Mouse (Mus musculus): ENCODE results near the gene Ano9. TPM values are rescaled to one million over a fixed set of nuclear protein-coding genes. Genes with fewer than 3 reads are reported as not detected.

Gene Ano9
- polyA plus RNA-seq, 1 experiment, result 74.3 TPM

GRCm38 (mm10) chr7:141103161-141103560, 14.4 kb downstream of the Ano9 start:
- Histone ChIP-seq H3K36me3 (ENCODE audit: control insufficient read depth, insufficient read depth, low read length) (peaks cover 34% of the 10 kb centered on the region), H3K27ac (ENCODE audit: insufficient read depth, low read depth, low read length) (no peak overlapping the region), H3K4me1 (ENCODE audit: control insufficient read depth, insufficient read depth, insufficient read length, low read length) (0 out of 2 replicates have a peak, but pooled peaks cover 4% of the 10 kb centered on the region), H3K4me3 (ENCODE audit: low read depth, low read length) (no peak overlapping the region), H3K27me3 (ENCODE audit: control insufficient read depth, insufficient read depth, low read length) (no peaks in the 10 kb centered on the region)
- no peak for TF ChIP-seq POLR2A (IDR thresholded peaks at IDR 0.05; ENCODE audit: low read depth, low read length)
- TF ChIP-seq CTCF (IDR thresholded peaks at IDR 0.05; ENCODE audit: extremely low read depth, insufficient read length, insufficient replicate concordance, low read depth, low read length), result no peak
- WGBS, result 56% methylated on average over 3 of the region's 3 CpGs

- peaks cover 4% of the 10 kb centered on the region; the same call in 1 of the 2 replicates for H3K4me1 ChIP-seq (ENCODE audit: control insufficient read depth, insufficient read depth, insufficient read length, low read length)
- peaks cover 12% of the 10 kb centered on the region; the same call in 1 of the 2 replicates for H3K36me3 ChIP-seq (ENCODE audit: control insufficient read depth, insufficient read depth, low read length)
- TF ChIP-seq CTCF (IDR thresholded peaks at IDR 0.05; ENCODE audit: extremely low read depth, insufficient read length, insufficient replicate concordance, low read depth, low read length), result no peak
- peak; percentile 62; the same call in 1 of the 2 replicates for TF ChIP-seq POLR2A (IDR thresholded peaks at IDR 0.05; ENCODE audit: low read depth, low read length)
- peak within 1 kb of the TSS; percentile 83 for H3K27ac ChIP-seq (ENCODE audit: insufficient read depth, low read depth, low read length)
- WGBS, result 2% methylated on average over 56 of the region's 56 CpGs
- H3K4me3 ChIP-seq (ENCODE audit: low read depth, low read length), result peak within 1 kb of the TSS; percentile 61
- no peaks in the 10 kb centered on the region for H3K27me3 ChIP-seq (ENCODE audit: control insufficient read depth, insufficient read depth, low read length)
These were observed 17.5 kb downstream of the Ano9 start, which contains the start of gene Sigirr for GRCm38 (mm10) chr7:141099911-141100691. TSS of gene Sigirr (minus strand) at chr7:141100572.

- peaks cover 7% of the 10 kb centered on the region for H3K4me1 ChIP-seq (ENCODE audit: control insufficient read depth, insufficient read depth, insufficient read length, low read length)
- WGBS, result 73% methylated on average over 5 of the region's 5 CpGs
- H3K27ac ChIP-seq (ENCODE audit: insufficient read depth, low read depth, low read length), result peak overlapping the region; percentile 22; the same call in 1 of the 2 replicates
- peaks cover under 1% of the 10 kb centered on the region; the same call in 1 of the 2 replicates for H3K36me3 ChIP-seq (ENCODE audit: control insufficient read depth, insufficient read depth, low read length)
- H3K4me3 ChIP-seq (ENCODE audit: low read depth, low read length), result no peak overlapping the region
- TF ChIP-seq POLR2A (IDR thresholded peaks at IDR 0.05; ENCODE audit: low read depth, low read length) (no peak), CTCF (IDR thresholded peaks at IDR 0.05; ENCODE audit: extremely low read depth, insufficient read length, insufficient replicate concordance, low read depth, low read length) (no peak)
- no peaks in the 10 kb centered on the region for H3K27me3 ChIP-seq (ENCODE audit: control insufficient read depth, insufficient read depth, low read length)
These were observed 20.4 kb downstream of the Ano9 start for GRCm38 (mm10) chr7:141097177-141097576.

GRCm38 (mm10) chr7:141096649-141097056, 21.0 kb downstream of the Ano9 start:
- H3K4me3 ChIP-seq (ENCODE audit: low read depth, low read length), result peak overlapping the region; percentile 51
- H3K27me3 ChIP-seq (ENCODE audit: control insufficient read depth, insufficient read depth, low read length), result no peaks in the 10 kb centered on the region
- H3K27ac ChIP-seq (ENCODE audit: insufficient read depth, low read depth, low read length), result peak overlapping the region; percentile 63
- peaks cover under 1% of the 10 kb centered on the region for H3K36me3 ChIP-seq (ENCODE audit: control insufficient read depth, insufficient read depth, low read length)
- no peak for TF ChIP-seq POLR2A (IDR thresholded peaks at IDR 0.05; ENCODE audit: low read depth, low read length)
- no peak for TF ChIP-seq CTCF (IDR thresholded peaks at IDR 0.05; ENCODE audit: extremely low read depth, insufficient read length, insufficient replicate concordance, low read depth, low read length)
- 56% methylated on average over 6 of the region's 6 CpGs for WGBS
- peaks cover 10% of the 10 kb centered on the region for H3K4me1 ChIP-seq (ENCODE audit: control insufficient read depth, insufficient read depth, insufficient read length, low read length)

- H3K4me3 ChIP-seq (ENCODE audit: low read depth, low read length), result peak overlapping the region; percentile 51
- H3K4me1 ChIP-seq (ENCODE audit: control insufficient read depth, insufficient read depth, insufficient read length, low read length), result peaks cover 10% of the 10 kb centered on the region
- H3K27me3 ChIP-seq (ENCODE audit: control insufficient read depth, insufficient read depth, low read length), result no peaks in the 10 kb centered on the region
- TF ChIP-seq CTCF (IDR thresholded peaks at IDR 0.05; ENCODE audit: extremely low read depth, insufficient read length, insufficient replicate concordance, low read depth, low read length) (no peak), POLR2A (IDR thresholded peaks at IDR 0.05; ENCODE audit: low read depth, low read length) (no peak)
- peak overlapping the region; percentile 63 for H3K27ac ChIP-seq (ENCODE audit: insufficient read depth, low read depth, low read length)
- H3K36me3 ChIP-seq (ENCODE audit: control insufficient read depth, insufficient read depth, low read length), result peaks cover 6% of the 10 kb centered on the region
- 85% methylated on average over 6 of the region's 6 CpGs for WGBS
These were observed 21.6 kb downstream of the Ano9 start for GRCm38 (mm10) chr7:141096021-141096420.

- no peak overlapping the region for H3K4me3 ChIP-seq (ENCODE audit: low read depth, low read length)
- WGBS, result 64% methylated on average over 15 of the region's 15 CpGs
- peaks cover 11% of the 10 kb centered on the region for H3K4me1 ChIP-seq (ENCODE audit: control insufficient read depth, insufficient read depth, insufficient read length, low read length)
- TF ChIP-seq CTCF (IDR thresholded peaks at IDR 0.05; ENCODE audit: extremely low read depth, insufficient read length, insufficient replicate concordance, low read depth, low read length) (no peak), POLR2A (IDR thresholded peaks at IDR 0.05; ENCODE audit: low read depth, low read length) (no peak)
- H3K27ac ChIP-seq (ENCODE audit: insufficient read depth, low read depth, low read length), result no peak overlapping the region
- H3K36me3 ChIP-seq (ENCODE audit: control insufficient read depth, insufficient read depth, low read length), result peaks cover 8% of the 10 kb centered on the region
- no peaks in the 10 kb centered on the region for H3K27me3 ChIP-seq (ENCODE audit: control insufficient read depth, insufficient read depth, low read length)
These were observed 23.0 kb downstream of the Ano9 start for GRCm38 (mm10) chr7:141094487-141095205.

- no peaks in the 10 kb centered on the region for H3K27me3 ChIP-seq (ENCODE audit: control insufficient read depth, insufficient read depth, low read length)
- H3K4me1 ChIP-seq (ENCODE audit: control insufficient read depth, insufficient read depth, insufficient read length, low read length), result peaks cover 15% of the 10 kb centered on the region
- no peak overlapping the region for H3K4me3 ChIP-seq (ENCODE audit: low read depth, low read length)
- no peak for TF ChIP-seq CTCF (IDR thresholded peaks at IDR 0.05; ENCODE audit: extremely low read depth, insufficient read length, insufficient replicate concordance, low read depth, low read length)
- TF ChIP-seq POLR2A (IDR thresholded peaks at IDR 0.05; ENCODE audit: low read depth, low read length), result no peak
- WGBS, result 91% methylated on average over 6 of the region's 6 CpGs
- H3K36me3 ChIP-seq (ENCODE audit: control insufficient read depth, insufficient read depth, low read length), result peaks cover 15% of the 10 kb centered on the region
- H3K27ac ChIP-seq (ENCODE audit: insufficient read depth, low read depth, low read length), result no peak overlapping the region
These were observed 23.7 kb downstream of the Ano9 start for GRCm38 (mm10) chr7:141093950-141094349.

Data from small intestine, adult 2 months (tissue).